Mouse (Mus musculus): ENCODE data around the gene Pax7. TPM values are rescaled to one million over a fixed set of nuclear protein-coding genes. Genes with fewer than 3 reads are reported as not detected.

Pax7 gene
- total and polyA plus RNA-seq, 2 experiments from 2014 or later, result 0.41 to 3.6 TPM

DNA sequence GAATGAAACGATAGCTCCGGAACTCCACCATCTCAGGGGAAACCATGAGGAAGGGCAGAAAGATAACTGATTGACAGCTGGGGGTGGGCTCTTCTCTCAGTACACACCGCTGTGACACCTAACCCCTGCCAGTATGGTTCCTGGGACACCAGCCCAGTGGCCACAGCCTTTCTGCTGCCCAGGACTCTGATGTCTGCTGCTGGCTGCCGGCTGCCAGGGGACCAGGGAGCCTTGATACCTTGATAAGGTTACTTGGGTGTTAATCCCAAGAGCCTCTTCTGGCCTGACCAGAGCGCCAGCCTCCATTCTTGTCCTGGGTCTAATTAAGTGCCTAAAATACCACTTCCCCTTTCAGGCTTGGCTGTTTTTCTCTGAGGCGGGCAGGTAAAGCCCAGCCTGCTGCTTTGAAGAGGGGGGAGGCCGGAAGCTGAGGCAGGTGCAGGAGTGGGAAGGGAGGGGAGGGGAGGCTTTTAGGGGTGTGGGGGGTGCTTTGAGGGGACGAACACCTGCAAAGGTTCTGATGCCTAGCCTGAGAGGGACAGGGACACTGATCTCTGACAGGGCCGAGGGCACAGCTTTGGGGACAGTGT lies 19.9 kb downstream of the Pax7 start:
- no peak for ATAC-seq
- Histone ChIP-seq H3K4me1 (ENCODE audit: insufficient read depth, low read length) (no peaks in the 10 kb centered on the region), H3K36me3 (ENCODE audit: insufficient read depth, low read length) (no peaks in the 10 kb centered on the region), H3K27me3 (ENCODE audit: insufficient read depth, low read length) (peaks cover 35% of the 10 kb centered on the region), H3K4me2 (ENCODE audit: low read depth, low read length) (no peak overlapping the region), H3K9me3 (ENCODE audit: low read length) (no peaks in the 10 kb centered on the region), H3K9ac (replicated peaks; ENCODE audit: low read length) (no peak overlapping the region), H3K4me3 (ENCODE audit: low read length) (no peak overlapping the region), H3K27ac (no peak overlapping the region)
- TF ChIP-seq CTCF (IDR thresholded peaks at IDR 0.05; ENCODE audit: low read depth), result no peak
- DNase-seq (ENCODE audit: low spot score), result no peak
- WGBS, result 37% methylated on average over 9 of the region's 9 CpGs

DNA sequence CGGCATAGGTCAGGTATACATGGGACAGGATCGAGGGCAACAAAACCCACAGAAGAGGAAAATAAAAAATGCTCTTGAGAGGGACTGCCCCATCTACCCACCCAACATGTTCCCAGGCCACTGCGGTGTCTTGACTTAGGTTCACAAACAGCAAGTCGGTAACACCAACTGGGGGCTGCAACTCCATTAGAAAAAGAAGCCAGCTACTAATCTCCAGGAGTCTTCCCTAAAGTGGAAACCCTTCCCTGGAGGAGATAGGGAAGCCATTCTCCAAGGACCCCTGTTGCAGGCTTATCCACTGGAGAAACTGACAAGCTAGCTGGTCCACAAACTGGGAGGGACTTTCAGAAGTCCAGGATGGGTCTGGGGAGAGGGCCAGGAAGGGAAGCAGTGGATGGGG lies 21.4 kb downstream of the Pax7 start:
- ATAC-seq, result no peak
- Histone ChIP-seq H3K4me2 (ENCODE audit: low read depth, low read length) (no peak overlapping the region), H3K27ac (no peak overlapping the region), H3K4me1 (ENCODE audit: insufficient read depth, low read length) (no peaks in the 10 kb centered on the region), H3K4me3 (ENCODE audit: low read length) (no peak overlapping the region), H3K9ac (replicated peaks; ENCODE audit: low read length) (no peak overlapping the region), H3K9me3 (ENCODE audit: low read length) (no peaks in the 10 kb centered on the region), H3K36me3 (ENCODE audit: insufficient read depth, low read length) (no peaks in the 10 kb centered on the region), H3K27me3 (ENCODE audit: insufficient read depth, low read length) (peaks cover 20% of the 10 kb centered on the region)
- 46% methylated on average over 4 of the region's 4 CpGs for WGBS
- no peak for TF ChIP-seq CTCF (IDR thresholded peaks at IDR 0.05; ENCODE audit: low read depth)
- no peak for DNase-seq (ENCODE audit: low spot score)

DNA sequence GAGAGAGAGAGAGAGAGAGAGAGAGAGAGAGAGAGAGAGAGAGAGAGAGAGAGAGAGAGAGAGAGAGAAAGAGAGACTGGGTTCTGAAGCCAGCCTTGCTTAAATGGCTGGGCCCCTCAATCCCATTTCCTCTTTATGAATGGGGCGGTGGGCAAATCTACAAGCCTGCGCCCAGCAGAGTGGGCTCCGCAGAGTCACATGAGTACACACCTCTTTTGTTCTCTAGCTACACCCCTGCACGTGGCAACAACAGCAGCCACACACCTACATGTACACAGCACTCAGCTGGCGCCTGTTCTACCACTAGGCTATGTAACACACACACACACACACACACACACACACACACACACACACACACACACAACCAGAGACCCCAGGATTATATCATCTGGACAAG lies 21.9 kb downstream of the Pax7 start:
- ATAC-seq (no peak), DNase-seq (ENCODE audit: low spot score) (no peak)
- Histone ChIP-seq H3K4me3 (ENCODE audit: low read length) (no peak overlapping the region), H3K36me3 (ENCODE audit: insufficient read depth, low read length) (no peaks in the 10 kb centered on the region), H3K9ac (replicated peaks; ENCODE audit: low read length) (no peak overlapping the region), H3K27ac (no peak overlapping the region), H3K4me1 (ENCODE audit: insufficient read depth, low read length) (no peaks in the 10 kb centered on the region), H3K27me3 (ENCODE audit: insufficient read depth, low read length) (peaks cover 16% of the 10 kb centered on the region), H3K4me2 (ENCODE audit: low read depth, low read length) (no peak overlapping the region), H3K9me3 (ENCODE audit: low read length) (no peaks in the 10 kb centered on the region)
- TF ChIP-seq CTCF (IDR thresholded peaks at IDR 0.05; ENCODE audit: low read depth), result no peak
- 37% methylated on average over 5 of the region's 5 CpGs for WGBS

DNA sequence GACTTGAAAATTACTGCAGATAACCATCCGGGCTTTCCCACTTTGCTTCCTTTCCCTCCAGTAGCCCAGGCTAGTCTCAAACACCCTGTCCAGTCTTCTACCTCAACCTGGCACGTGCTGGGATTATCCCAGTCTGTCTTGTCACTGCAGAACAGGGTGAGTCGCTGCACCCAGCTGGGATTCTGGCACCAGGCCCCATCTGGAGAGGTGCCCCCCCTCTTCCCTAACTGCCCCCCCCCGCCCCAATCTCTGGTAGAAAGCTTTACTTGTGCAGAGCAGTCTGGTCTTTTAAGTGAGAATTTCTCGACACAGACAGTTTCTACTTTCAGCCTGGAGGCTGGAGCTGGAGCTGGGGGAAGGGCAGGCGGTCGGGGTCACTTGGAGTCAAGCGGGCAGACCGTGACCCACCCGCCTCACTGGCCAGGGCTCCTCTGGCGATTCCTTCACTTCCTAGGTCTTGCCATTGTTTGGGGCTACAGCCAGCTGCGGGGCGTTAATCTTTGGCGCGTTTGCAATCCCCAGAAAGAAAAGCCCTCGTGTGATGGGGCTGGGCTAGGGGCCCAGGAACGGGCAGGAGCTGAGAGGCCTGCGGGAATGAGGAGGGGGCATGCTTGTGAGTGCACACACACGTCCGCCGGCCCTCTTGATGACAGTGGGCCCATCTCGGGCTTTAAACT lies 22.4 kb downstream of the Pax7 start:
- Histone ChIP-seq H3K4me3 (ENCODE audit: low read length) (no peak overlapping the region), H3K4me1 (ENCODE audit: insufficient read depth, low read length) (no peaks in the 10 kb centered on the region), H3K36me3 (ENCODE audit: insufficient read depth, low read length) (no peaks in the 10 kb centered on the region), H3K27me3 (ENCODE audit: insufficient read depth, low read length) (peaks cover 15% of the 10 kb centered on the region), H3K27ac (no peak overlapping the region), H3K4me2 (ENCODE audit: low read depth, low read length) (0 out of 2 replicates have a peak overlapping the region, but pooled peaks have one; percentile 13), H3K9ac (replicated peaks; ENCODE audit: low read length) (no peak overlapping the region), H3K9me3 (ENCODE audit: low read length) (no peaks in the 10 kb centered on the region)
- WGBS, result 5% methylated on average over 22 of the region's 22 CpGs
- DNase-seq (ENCODE audit: low spot score), result peak; percentile 43
- TF ChIP-seq CTCF (IDR thresholded peaks at IDR 0.05; ENCODE audit: low read depth), result no peak
- ATAC-seq, result peak; percentile 67

DNA sequence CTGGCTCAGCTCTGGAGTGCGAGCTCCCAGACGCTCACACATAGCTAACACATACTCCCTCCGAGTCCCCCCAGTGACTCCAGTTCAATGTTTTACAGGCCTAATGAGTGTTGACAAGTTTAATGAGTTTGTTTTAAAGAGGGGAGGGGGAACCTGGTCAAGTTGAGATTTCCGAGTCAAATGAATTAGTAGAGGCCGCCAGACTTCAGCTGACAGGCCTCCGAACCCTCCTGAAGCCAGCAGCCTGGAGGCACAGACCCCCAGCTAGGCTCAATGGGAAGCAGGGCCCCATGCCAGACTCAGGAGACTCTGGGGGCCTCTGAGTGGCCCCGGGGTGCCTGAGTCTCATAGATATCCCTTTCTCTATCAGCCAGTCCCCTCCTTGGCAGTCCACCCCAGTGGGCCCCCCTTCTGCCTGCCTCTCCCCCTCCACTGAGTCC lies 23.9 kb downstream of the Pax7 start:
- TF ChIP-seq CTCF (IDR thresholded peaks at IDR 0.05; ENCODE audit: low read depth), result no peak
- no peak overlapping the region for H3K9ac ChIP-seq (replicated peaks; ENCODE audit: low read length)
- DNase-seq (ENCODE audit: low spot score) (peak; percentile 30), ATAC-seq (no peak)
- H3K36me3 ChIP-seq (ENCODE audit: insufficient read depth, low read length), result no peaks in the 10 kb centered on the region
- no peak overlapping the region for H3K27ac ChIP-seq
- H3K9me3 ChIP-seq (ENCODE audit: low read length), result no peaks in the 10 kb centered on the region
- no peak overlapping the region for H3K4me3 ChIP-seq (ENCODE audit: low read length)
- WGBS, result 22% methylated on average over 7 of the region's 7 CpGs
- H3K27me3 ChIP-seq (ENCODE audit: insufficient read depth, low read length), result peaks cover 21% of the 10 kb centered on the region
- no peaks in the 10 kb centered on the region for H3K4me1 ChIP-seq (ENCODE audit: insufficient read depth, low read length)
- H3K4me2 ChIP-seq (ENCODE audit: low read depth, low read length), result no peak overlapping the region

DNA sequence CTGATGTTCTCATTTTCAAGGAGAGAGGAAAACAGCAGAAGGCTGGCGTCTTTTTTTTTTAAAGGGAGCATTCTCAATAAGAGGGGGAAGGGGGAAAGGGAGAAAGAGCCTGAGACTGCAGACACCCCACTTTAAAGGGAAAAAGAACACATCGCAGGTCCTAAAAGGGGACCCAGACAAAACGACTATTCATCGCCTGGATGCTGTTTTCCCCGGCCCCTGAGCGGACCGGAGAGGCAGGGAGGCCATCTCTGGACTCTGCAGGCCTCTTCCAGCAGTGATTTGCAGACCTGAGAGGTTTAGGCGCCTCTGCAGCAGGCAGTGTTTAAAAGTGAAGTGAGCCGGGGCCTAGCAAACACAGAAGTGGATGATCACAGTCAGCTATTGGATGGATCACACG lies 25.5 kb downstream of the Pax7 start:
- Histone ChIP-seq H3K9me3 (ENCODE audit: low read length) (no peaks in the 10 kb centered on the region), H3K27me3 (ENCODE audit: insufficient read depth, low read length) (peaks cover 21% of the 10 kb centered on the region), H3K9ac (replicated peaks; ENCODE audit: low read length) (no peak overlapping the region), H3K4me3 (ENCODE audit: low read length) (no peak overlapping the region), H3K27ac (no peak overlapping the region), H3K4me1 (ENCODE audit: insufficient read depth, low read length) (no peaks in the 10 kb centered on the region), H3K4me2 (ENCODE audit: low read depth, low read length) (no peak overlapping the region), H3K36me3 (ENCODE audit: insufficient read depth, low read length) (no peaks in the 10 kb centered on the region)
- DNase-seq (ENCODE audit: low spot score) (no peak), ATAC-seq (no peak)
- no peak for TF ChIP-seq CTCF (IDR thresholded peaks at IDR 0.05; ENCODE audit: low read depth)
- WGBS, result 28% methylated on average over 10 of the region's 10 CpGs

DNA sequence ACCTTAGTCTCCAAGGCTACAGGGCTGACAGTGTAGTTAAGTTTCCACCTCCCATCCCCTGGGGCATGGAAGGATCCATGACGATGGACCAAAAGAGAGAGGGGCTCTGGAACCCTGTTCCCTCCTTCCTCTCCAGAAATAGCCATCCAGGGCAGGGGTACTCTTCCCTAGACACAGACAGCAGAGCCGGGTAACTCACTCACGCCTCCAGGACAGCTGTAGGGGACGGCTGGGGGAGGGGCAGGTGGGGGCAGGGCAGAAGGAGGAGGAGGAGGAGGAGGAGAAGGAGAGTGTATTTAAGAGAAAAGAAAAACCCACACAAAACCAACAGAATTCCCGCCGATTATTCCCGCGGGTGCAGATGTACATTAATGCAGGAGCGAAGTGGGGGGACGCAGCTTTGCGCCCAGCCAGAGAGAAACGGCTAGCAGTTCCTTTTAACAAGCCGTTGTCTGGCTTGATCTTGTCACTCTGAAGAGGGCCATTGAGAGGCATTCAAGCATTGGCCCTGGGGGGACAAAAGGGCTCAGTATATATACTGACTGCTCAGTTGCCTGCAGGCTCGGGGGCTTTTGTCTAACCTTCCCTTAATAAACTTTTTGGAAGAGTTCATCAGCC lies 26.0 kb downstream of the Pax7 start:
- WGBS, result 7% methylated on average over 14 of the region's 14 CpGs
- Histone ChIP-seq H3K9me3 (ENCODE audit: low read length) (no peaks in the 10 kb centered on the region), H3K4me3 (ENCODE audit: low read length) (no peak overlapping the region), H3K27ac (no peak overlapping the region), H3K4me1 (ENCODE audit: insufficient read depth, low read length) (no peaks in the 10 kb centered on the region), H3K9ac (replicated peaks; ENCODE audit: low read length) (no peak overlapping the region), H3K36me3 (ENCODE audit: insufficient read depth, low read length) (no peaks in the 10 kb centered on the region), H3K4me2 (ENCODE audit: low read depth, low read length) (no peak overlapping the region), H3K27me3 (ENCODE audit: insufficient read depth, low read length) (peaks cover 21% of the 10 kb centered on the region)
- DNase-seq (ENCODE audit: low spot score) (no peak), ATAC-seq (no peak)
- TF ChIP-seq CTCF (IDR thresholded peaks at IDR 0.05; ENCODE audit: low read depth), result no peak

All from hindbrain, postnatal 0 days (tissue).